Mouse (Mus musculus): ENCODE measurements at regions not wholly inside any gene's neighbourhood (a gene's known extent, or its start where the extent isn't known, plus 50 kb on each side); places are given as distances from the start of the nearest gene placed in this dataset.
"Not testable (repeated sequence)": the region's sequence is repeated elsewhere in the genome, so short reads cannot be mapped to it uniquely, and the experiment has no call there.

- ATAC-seq (ENCODE audit: poor library complexity, severe bottlenecking): no peak
Measured at GRCm38 (mm10) chr12:70657493-70657810, 167.9 kb upstream of the Frmd6 start.

- ATAC-seq (ENCODE audit: poor library complexity, severe bottlenecking): no peak
Measured at GRCm38 (mm10) chr12:70658106-70658505, 167.2 kb upstream of the Frmd6 start.

- no peak for ATAC-seq (ENCODE audit: poor library complexity, severe bottlenecking)
Measured at GRCm38 (mm10) chr12:70660388-70660787, 164.9 kb upstream of the Frmd6 start.

- not testable (repeated sequence) for ATAC-seq (ENCODE audit: poor library complexity, severe bottlenecking)
Measured at GRCm38 (mm10) chr12:70668158-70668557, 157.2 kb upstream of the Frmd6 start.

GRCm38 (mm10) chr12:70672115-70672514 lies 153.2 kb upstream of the Frmd6 start:
- ATAC-seq (ENCODE audit: poor library complexity, severe bottlenecking): no peak

GRCm38 (mm10) chr12:70673188-70673587 lies 152.1 kb upstream of the Frmd6 start:
- no peak for ATAC-seq (ENCODE audit: poor library complexity, severe bottlenecking)

GRCm38 (mm10) chr12:70674144-70674543 lies 151.2 kb upstream of the Frmd6 start:
- ATAC-seq (ENCODE audit: poor library complexity, severe bottlenecking): no peak

- no peak for ATAC-seq (ENCODE audit: poor library complexity, severe bottlenecking)
Measured at GRCm38 (mm10) chr12:70675846-70676245, 149.5 kb upstream of the Frmd6 start.

- no peak for ATAC-seq (ENCODE audit: poor library complexity, severe bottlenecking)
Measured at GRCm38 (mm10) chr12:70679701-70680425, 145.5 kb upstream of the Frmd6 start.

- ATAC-seq (ENCODE audit: poor library complexity, severe bottlenecking): no peak
Measured at GRCm38 (mm10) chr12:70681407-70681990, 143.8 kb upstream of the Frmd6 start.

- no peak for ATAC-seq (ENCODE audit: poor library complexity, severe bottlenecking)
Measured at GRCm38 (mm10) chr12:70684354-70684753, 141.0 kb upstream of the Frmd6 start.

GRCm38 (mm10) chr12:70685432-70685831 lies 139.9 kb upstream of the Frmd6 start:
- ATAC-seq (ENCODE audit: poor library complexity, severe bottlenecking): no peak

GRCm38 (mm10) chr12:70686337-70686736 lies 139.0 kb upstream of the Frmd6 start:
- ATAC-seq (ENCODE audit: poor library complexity, severe bottlenecking): no peak

GRCm38 (mm10) chr12:70686971-70687370 lies 138.3 kb upstream of the Frmd6 start:
- no peak for ATAC-seq (ENCODE audit: poor library complexity, severe bottlenecking)

- ATAC-seq (ENCODE audit: poor library complexity, severe bottlenecking): peak; percentile 62
Measured at GRCm38 (mm10) chr12:70695162-70695561, 130.2 kb upstream of the Frmd6 start.

GRCm38 (mm10) chr12:70696256-70696655 lies 129.1 kb upstream of the Frmd6 start:
- no peak for ATAC-seq (ENCODE audit: poor library complexity, severe bottlenecking)

- no peak for ATAC-seq (ENCODE audit: poor library complexity, severe bottlenecking)
Measured at GRCm38 (mm10) chr12:70698466-70698865, 126.8 kb upstream of the Frmd6 start.

- ATAC-seq (ENCODE audit: poor library complexity, severe bottlenecking): no peak
Measured at GRCm38 (mm10) chr12:70702473-70702872, 122.8 kb upstream of the Frmd6 start.

GRCm38 (mm10) chr12:70706806-70707628 lies 118.3 kb upstream of the Frmd6 start:
- ATAC-seq (ENCODE audit: poor library complexity, severe bottlenecking): no peak

GRCm38 (mm10) chr12:70707629-70708289 lies 117.6 kb upstream of the Frmd6 start:
- peak; percentile 96 for ATAC-seq (ENCODE audit: poor library complexity, severe bottlenecking)

- peak; percentile 19 for ATAC-seq (ENCODE audit: poor library complexity, severe bottlenecking)
Measured at GRCm38 (mm10) chr12:70708290-70708668, 117.0 kb upstream of the Frmd6 start.
